Mouse (Mus musculus): ENCODE data around the gene Ptdss2. TPM values are rescaled to one million over a fixed set of nuclear protein-coding genes. Genes with fewer than 3 reads are reported as not detected.

Ptdss2 gene
- 59.0 and 60.3 TPM in 2 replicates for polyA plus RNA-seq (2015; fragmentation: Nextera tagmentation; extraction: Ambion mirVana)

- no peak for ATAC-seq
- no peaks in the 10 kb centered on the region for H3K36me3 ChIP-seq (ENCODE audit: control insufficient read depth, insufficient read depth, low read length)
- peak within 1 kb of the TSS; percentile 75 for H3K4me3 ChIP-seq (ENCODE audit: low read length)
- peak within 1 kb of the TSS; percentile 94 for H3K27ac ChIP-seq (ENCODE audit: low read length)
- peak within 1 kb of the TSS; percentile 78 for H3K9ac ChIP-seq (ENCODE audit: low read depth, low read length)
- no peaks in the 10 kb centered on the region for H3K27me3 ChIP-seq (replicated peaks; ENCODE audit: control insufficient read depth, insufficient read depth, low read length)
- no peaks in the 10 kb centered on the region for H3K9me3 ChIP-seq (ENCODE audit: control insufficient read depth, low read length)
- peak within 1 kb of the TSS; percentile 94 for H3K4me2 ChIP-seq (ENCODE audit: low read depth, low read length)
- peaks cover 9% of the 10 kb centered on the region for H3K4me1 ChIP-seq (ENCODE audit: control insufficient read depth, insufficient read depth, low read length)
- whole genome bisulfite sequencing: 35% methylated on average over 14 of the region's 14 CpGs
These were observed at the start of gene Ptdss2 for GRCm38 (mm10) chr7:141122245-141122644. Gene Ptdss2 (plus strand): TSS chr7:141122382.

- H3K4me3 ChIP-seq (ENCODE audit: low read length): no peak overlapping the region
- H3K9ac ChIP-seq (ENCODE audit: low read depth, low read length): no peak overlapping the region
- no peak overlapping the region for H3K27ac ChIP-seq (ENCODE audit: low read length)
- no peak for ATAC-seq
- H3K4me1 ChIP-seq (ENCODE audit: control insufficient read depth, insufficient read depth, low read length): peaks cover 8% of the 10 kb centered on the region
- H3K27me3 ChIP-seq (replicated peaks; ENCODE audit: control insufficient read depth, insufficient read depth, low read length): peaks cover 12% of the 10 kb centered on the region
- H3K36me3 ChIP-seq (ENCODE audit: control insufficient read depth, insufficient read depth, low read length): no peaks in the 10 kb centered on the region
- H3K4me2 ChIP-seq (ENCODE audit: low read depth, low read length): no peak overlapping the region
- H3K9me3 ChIP-seq (ENCODE audit: control insufficient read depth, low read length): no peaks in the 10 kb centered on the region
- 84% methylated on average over 4 of the region's 4 CpGs for WGBS
These were observed 48.4 kb upstream of the Ptdss2 start for GRCm38 (mm10) chr7:141073782-141074181.

GRCm38 (mm10) chr7:141077841-141078240 lies 44.3 kb upstream of the Ptdss2 start, which contains the start of gene Pkp3:
Gene Pkp3 (plus strand): TSS chr7:141078218.
- no peak within 1 kb of the TSS for H3K4me3 ChIP-seq (ENCODE audit: low read length)
- no peaks in the 10 kb centered on the region for H3K36me3 ChIP-seq (ENCODE audit: control insufficient read depth, insufficient read depth, low read length)
- no peak within 1 kb of the TSS for H3K4me2 ChIP-seq (ENCODE audit: low read depth, low read length)
- H3K27me3 ChIP-seq (replicated peaks; ENCODE audit: control insufficient read depth, insufficient read depth, low read length): no peaks in the 10 kb centered on the region
- H3K4me1 ChIP-seq (ENCODE audit: control insufficient read depth, insufficient read depth, low read length): peaks cover 4% of the 10 kb centered on the region; the same call in 1 of the 2 replicates
- 0 out of 2 replicates have a peak within 1 kb of the TSS, but pooled peaks have one; percentile 75 for H3K27ac ChIP-seq (ENCODE audit: low read length)
- H3K9me3 ChIP-seq (ENCODE audit: control insufficient read depth, low read length): no peaks in the 10 kb centered on the region
- WGBS: 91% methylated on average over 15 of the region's 15 CpGs
- H3K9ac ChIP-seq (ENCODE audit: low read depth, low read length): no peak within 1 kb of the TSS
- ATAC-seq: no peak

GRCm38 (mm10) chr7:141078876-141079275 lies 43.3 kb upstream of the Ptdss2 start:
- H3K36me3 ChIP-seq (ENCODE audit: control insufficient read depth, insufficient read depth, low read length): no peaks in the 10 kb centered on the region
- H3K4me2 ChIP-seq (ENCODE audit: low read depth, low read length): no peak overlapping the region; the same call in 1 of the 2 replicates
- no peak overlapping the region for H3K9ac ChIP-seq (ENCODE audit: low read depth, low read length)
- 81% methylated on average over 4 of the region's 4 CpGs for WGBS
- peak overlapping the region; percentile 75; the same call in 1 of the 2 replicates for H3K27ac ChIP-seq (ENCODE audit: low read length)
- ATAC-seq: 0 out of 2 replicates have a peak, but pooled peaks have one; percentile 0
- no peak overlapping the region for H3K4me3 ChIP-seq (ENCODE audit: low read length)
- H3K27me3 ChIP-seq (replicated peaks; ENCODE audit: control insufficient read depth, insufficient read depth, low read length): no peaks in the 10 kb centered on the region
- H3K4me1 ChIP-seq (ENCODE audit: control insufficient read depth, insufficient read depth, low read length): peaks cover 4% of the 10 kb centered on the region; the same call in 1 of the 2 replicates
- no peaks in the 10 kb centered on the region for H3K9me3 ChIP-seq (ENCODE audit: control insufficient read depth, low read length)

- Histone ChIP-seq H3K36me3 (ENCODE audit: control insufficient read depth, insufficient read depth, low read length) (no peaks in the 10 kb centered on the region), H3K9me3 (ENCODE audit: control insufficient read depth, low read length) (no peaks in the 10 kb centered on the region), H3K9ac (ENCODE audit: low read depth, low read length) (peak overlapping the region; percentile 79), H3K27ac (ENCODE audit: low read length) (peak overlapping the region; percentile 75), H3K27me3 (replicated peaks; ENCODE audit: control insufficient read depth, insufficient read depth, low read length) (no peaks in the 10 kb centered on the region), H3K4me2 (ENCODE audit: low read depth, low read length) (peak overlapping the region; percentile 48), H3K4me1 (ENCODE audit: control insufficient read depth, insufficient read depth, low read length) (peaks cover 4% of the 10 kb centered on the region; the same call in 1 of the 2 replicates), H3K4me3 (ENCODE audit: low read length) (peak overlapping the region; percentile 59)
- ATAC-seq: peak; percentile 95
- WGBS: 18% methylated on average over 34 of the region's 34 CpGs
These were observed 42.4 kb upstream of the Ptdss2 start for GRCm38 (mm10) chr7:141079481-141080449.

- no peak overlapping the region for H3K4me3 ChIP-seq (ENCODE audit: low read length)
- H3K27me3 ChIP-seq (replicated peaks; ENCODE audit: control insufficient read depth, insufficient read depth, low read length): peaks cover 9% of the 10 kb centered on the region; the same call in 1 of the 2 replicates
- WGBS: 29% methylated on average over 8 of the region's 8 CpGs
- H3K4me1 ChIP-seq (ENCODE audit: control insufficient read depth, insufficient read depth, low read length): peaks cover 21% of the 10 kb centered on the region
- no peaks in the 10 kb centered on the region for H3K36me3 ChIP-seq (ENCODE audit: control insufficient read depth, insufficient read depth, low read length)
- H3K9ac ChIP-seq (ENCODE audit: low read depth, low read length): no peak overlapping the region
- no peak for ATAC-seq
- H3K9me3 ChIP-seq (ENCODE audit: control insufficient read depth, low read length): no peaks in the 10 kb centered on the region
- H3K4me2 ChIP-seq (ENCODE audit: low read depth, low read length): no peak overlapping the region
- H3K27ac ChIP-seq (ENCODE audit: low read length): no peak overlapping the region
These were observed 34.3 kb upstream of the Ptdss2 start for GRCm38 (mm10) chr7:141087894-141088293.

- ATAC-seq: no peak
- Histone ChIP-seq H3K36me3 (ENCODE audit: control insufficient read depth, insufficient read depth, low read length) (no peaks in the 10 kb centered on the region), H3K27me3 (replicated peaks; ENCODE audit: control insufficient read depth, insufficient read depth, low read length) (peaks cover 9% of the 10 kb centered on the region; the same call in 1 of the 2 replicates), H3K4me2 (ENCODE audit: low read depth, low read length) (no peak overlapping the region), H3K4me3 (ENCODE audit: low read length) (no peak overlapping the region), H3K4me1 (ENCODE audit: control insufficient read depth, insufficient read depth, low read length) (peaks cover 21% of the 10 kb centered on the region), H3K9ac (ENCODE audit: low read depth, low read length) (0 out of 2 replicates have a peak overlapping the region, but pooled peaks have one; percentile 20), H3K9me3 (ENCODE audit: control insufficient read depth, low read length) (no peaks in the 10 kb centered on the region), H3K27ac (ENCODE audit: low read length) (no peak overlapping the region)
- WGBS: 17% methylated on average over 18 of the region's 18 CpGs
These were observed 33.7 kb upstream of the Ptdss2 start for GRCm38 (mm10) chr7:141088473-141088872.

- H3K4me3 ChIP-seq (ENCODE audit: low read length): no peak overlapping the region
- H3K9ac ChIP-seq (ENCODE audit: low read depth, low read length): no peak overlapping the region
- no peak for ATAC-seq
- H3K27me3 ChIP-seq (replicated peaks; ENCODE audit: control insufficient read depth, insufficient read depth, low read length): peaks cover 9% of the 10 kb centered on the region; the same call in 1 of the 2 replicates
- 51% methylated on average over 8 of the region's 8 CpGs for WGBS
- peaks cover 29% of the 10 kb centered on the region for H3K4me1 ChIP-seq (ENCODE audit: control insufficient read depth, insufficient read depth, low read length)
- H3K27ac ChIP-seq (ENCODE audit: low read length): no peak overlapping the region
- H3K36me3 ChIP-seq (ENCODE audit: control insufficient read depth, insufficient read depth, low read length): no peaks in the 10 kb centered on the region
- no peaks in the 10 kb centered on the region for H3K9me3 ChIP-seq (ENCODE audit: control insufficient read depth, low read length)
- no peak overlapping the region for H3K4me2 ChIP-seq (ENCODE audit: low read depth, low read length)
These were observed 32.0 kb upstream of the Ptdss2 start for GRCm38 (mm10) chr7:141090228-141090627.

GRCm38 (mm10) chr7:141092051-141092735 lies 30.0 kb upstream of the Ptdss2 start:
- peak overlapping the region; percentile 26 for H3K4me3 ChIP-seq (ENCODE audit: low read length)
- H3K9ac ChIP-seq (ENCODE audit: low read depth, low read length): peak overlapping the region; percentile 46
- H3K27me3 ChIP-seq (replicated peaks; ENCODE audit: control insufficient read depth, insufficient read depth, low read length): peaks cover 9% of the 10 kb centered on the region; the same call in 1 of the 2 replicates
- peak; percentile 90 for ATAC-seq
- H3K36me3 ChIP-seq (ENCODE audit: control insufficient read depth, insufficient read depth, low read length): no peaks in the 10 kb centered on the region
- WGBS: 7% methylated on average over 37 of the region's 37 CpGs
- peak overlapping the region; percentile 49 for H3K4me2 ChIP-seq (ENCODE audit: low read depth, low read length)
- H3K9me3 ChIP-seq (ENCODE audit: control insufficient read depth, low read length): no peaks in the 10 kb centered on the region
- no peak overlapping the region for H3K27ac ChIP-seq (ENCODE audit: low read length)
- peaks cover 39% of the 10 kb centered on the region for H3K4me1 ChIP-seq (ENCODE audit: control insufficient read depth, insufficient read depth, low read length)

All from intestine, embryonic 16.5 days (tissue).